Mouse (Mus musculus) natural killer cell, adult 2 months (primary cell): Measurements from ENCODE around the gene Zranb3.
"Not testable (repeated sequence)": the region's sequence is repeated elsewhere in the genome, so short reads cannot be mapped to it uniquely, and the experiment has no call there.

Experiments
- DNase-seq, 2 experiments: peaks; one replicate each; pipeline ENCODE4 v3.0.0; 2022; ENCODE audit warnings: low spot score in 2 of 2

Zranb3 gene

DNA sequence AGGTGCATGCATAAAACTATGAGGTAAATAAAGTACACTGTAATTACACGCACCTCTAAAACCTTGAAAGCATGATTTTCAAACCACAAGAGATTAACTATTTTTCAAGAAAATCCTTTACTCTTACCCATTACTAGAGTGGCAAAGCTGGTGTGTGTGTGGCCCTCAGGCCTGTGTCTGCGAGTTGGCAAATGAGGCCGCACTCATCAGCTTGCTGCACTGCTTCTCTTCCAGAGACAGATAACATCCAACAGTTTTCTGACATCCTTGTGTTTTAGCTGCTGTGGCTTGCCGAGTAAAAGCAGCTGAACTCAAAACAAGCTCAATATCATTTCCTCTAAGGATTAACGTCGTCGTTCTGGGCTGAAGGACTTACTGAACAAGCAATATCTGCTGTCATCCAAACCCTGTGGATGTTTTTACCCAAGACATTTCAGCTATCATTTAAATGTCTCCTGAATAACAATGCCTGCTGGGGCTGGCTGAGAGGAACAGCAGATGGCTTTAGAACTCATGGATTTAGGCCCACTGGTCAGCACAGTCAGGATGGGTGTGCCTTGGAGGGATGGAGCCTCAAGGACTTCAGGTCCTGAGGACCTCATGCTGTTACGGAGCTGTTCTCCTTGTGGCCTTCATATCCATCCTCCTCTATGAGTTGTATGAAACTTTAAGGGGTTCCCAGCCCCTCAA is 42.0 kb downstream of the Zranb3 start:
- no peak for DNase-seq

DNA sequence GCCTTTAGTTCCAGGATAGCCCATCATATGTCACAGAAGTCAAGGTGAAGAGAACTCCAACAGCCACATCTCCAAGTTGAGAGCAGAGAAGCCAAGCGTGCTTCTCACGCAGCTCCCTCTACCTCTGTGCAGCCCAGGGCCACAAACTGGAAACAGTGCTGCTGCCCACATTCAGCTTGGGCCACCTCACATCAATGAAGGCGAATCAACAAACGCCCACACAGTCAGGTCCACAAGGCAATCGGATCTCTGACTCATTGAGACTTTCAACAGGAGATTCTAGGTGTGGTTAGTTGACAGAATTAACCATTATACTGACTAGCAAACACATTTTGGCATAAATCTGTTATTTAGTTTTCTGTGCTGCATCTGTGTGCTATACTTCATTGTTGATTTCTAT is 44.2 kb downstream of the Zranb3 start:
- DNase-seq, result no peak

DNA sequence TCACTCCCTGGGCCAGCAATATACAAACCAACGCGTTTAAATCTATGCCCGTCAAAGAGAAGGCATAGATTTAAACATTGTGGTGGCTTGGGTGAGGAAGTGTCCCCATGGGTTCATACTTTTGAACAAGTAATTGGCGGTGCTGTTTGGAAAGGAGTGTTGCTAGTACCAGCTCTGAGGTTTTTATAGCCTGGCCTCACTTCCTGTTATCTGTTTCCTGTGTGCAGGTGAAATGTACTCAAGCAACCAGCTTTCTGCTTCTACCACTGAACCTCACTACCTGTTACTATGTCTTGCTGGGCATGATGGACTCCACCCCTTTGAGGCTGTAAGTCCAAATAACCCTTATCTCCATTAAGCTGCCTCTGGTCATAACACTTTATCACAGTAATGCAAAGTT is 45.6 kb downstream of the Zranb3 start:
- peak in 1 of 2 experiments; percentile 4 for DNase-seq

DNA sequence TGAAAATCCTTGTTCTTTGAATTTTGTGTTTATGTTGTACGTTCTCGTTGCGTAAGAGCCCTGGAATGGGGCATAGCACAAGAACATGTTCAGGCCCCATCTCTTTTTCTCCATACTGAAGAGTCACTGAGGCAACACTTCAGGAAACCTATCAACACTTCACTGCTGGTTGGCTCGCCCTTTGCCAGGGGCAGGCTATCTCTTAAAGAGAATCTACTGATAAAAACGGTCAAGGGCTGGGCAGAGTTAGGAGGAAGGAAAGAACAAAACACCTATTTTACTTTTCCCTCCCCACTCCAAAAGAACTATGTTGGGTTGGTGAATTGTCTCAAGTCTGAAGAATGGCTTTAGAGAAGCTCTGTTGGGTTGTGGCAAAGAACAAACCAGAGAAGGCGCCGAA is 55.9 kb downstream of the Zranb3 start:
- no peak for DNase-seq

DNA sequence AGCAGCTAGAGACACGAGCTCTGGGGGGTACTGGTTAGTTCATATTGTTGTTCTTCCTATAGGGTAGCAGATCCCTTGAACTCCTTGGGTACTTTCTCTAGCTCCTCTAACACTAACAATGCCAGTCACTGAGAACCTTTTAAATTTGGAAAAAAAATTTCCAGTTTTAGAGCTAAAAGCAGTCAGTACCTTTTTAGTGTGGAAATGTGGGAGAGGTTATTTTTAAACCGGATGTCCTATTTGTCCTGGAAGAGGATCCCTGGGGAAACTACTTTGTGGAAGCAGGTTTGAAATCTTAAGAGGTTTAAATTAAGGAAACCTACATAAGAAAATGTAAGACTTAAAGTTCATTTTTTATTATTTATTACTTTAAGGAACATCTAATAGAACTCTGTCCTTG is 56.4 kb downstream of the Zranb3 start:
- DNase-seq, result no peak

DNA sequence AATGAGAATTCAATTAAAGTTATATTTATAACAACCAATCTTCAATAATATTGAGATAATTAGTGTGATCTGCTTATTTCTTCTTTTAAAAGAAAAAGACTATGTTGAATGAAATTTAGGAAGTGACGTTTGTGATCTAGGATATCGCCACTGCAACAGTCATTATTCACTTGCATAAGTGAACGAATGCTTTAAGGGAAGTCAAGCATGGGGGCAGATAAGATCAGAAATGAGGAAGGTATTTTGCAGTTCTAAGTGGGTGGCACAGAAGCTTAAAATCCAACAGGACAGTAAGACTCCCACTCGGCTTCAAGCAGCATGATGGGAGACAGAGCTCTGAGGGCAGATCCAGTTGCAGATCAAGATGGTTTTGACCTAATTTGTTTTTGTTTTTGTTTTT is 58.7 kb downstream of the Zranb3 start:
- no peak for DNase-seq

DNA sequence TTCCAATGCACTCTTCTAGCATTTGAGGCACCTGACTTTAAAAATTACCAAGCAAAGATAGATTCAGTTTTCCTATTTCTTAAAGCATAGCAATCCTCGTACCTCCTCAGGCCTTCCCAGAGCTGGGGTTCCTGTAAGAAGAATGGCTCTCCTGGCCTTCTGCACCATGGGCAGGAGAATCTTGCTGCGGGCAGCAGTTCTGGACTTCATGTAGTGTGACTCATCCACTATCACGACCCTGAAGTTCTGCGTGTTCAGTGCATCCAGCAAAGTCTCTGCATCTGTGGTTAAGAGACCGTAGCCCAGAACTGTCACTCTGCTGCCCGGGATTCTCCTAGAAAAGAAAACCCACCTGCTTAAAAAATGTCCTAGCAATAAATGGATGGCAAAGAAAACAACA is 66.6 kb downstream of the Zranb3 start:
- DNase-seq, result no peak

DNA sequence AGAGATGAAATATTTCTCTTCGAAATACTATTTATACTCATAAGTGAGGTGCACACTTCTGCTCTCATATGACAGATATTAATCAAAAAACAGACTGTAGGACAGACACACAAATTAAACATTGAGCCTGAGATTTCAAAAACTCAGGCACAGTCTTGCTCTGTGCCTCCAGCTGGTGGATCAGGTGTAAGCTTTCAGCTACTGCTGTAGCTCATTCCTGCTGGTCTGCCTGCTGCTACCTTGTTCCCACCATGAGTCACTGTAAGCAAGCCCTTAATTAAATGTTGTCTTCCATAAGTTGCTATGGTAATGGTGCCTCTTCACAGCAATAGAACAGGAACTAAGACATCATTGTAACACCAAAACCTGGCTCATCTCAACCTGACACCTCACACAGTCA is 70.7 kb downstream of the Zranb3 start:
- no peak for DNase-seq

DNA sequence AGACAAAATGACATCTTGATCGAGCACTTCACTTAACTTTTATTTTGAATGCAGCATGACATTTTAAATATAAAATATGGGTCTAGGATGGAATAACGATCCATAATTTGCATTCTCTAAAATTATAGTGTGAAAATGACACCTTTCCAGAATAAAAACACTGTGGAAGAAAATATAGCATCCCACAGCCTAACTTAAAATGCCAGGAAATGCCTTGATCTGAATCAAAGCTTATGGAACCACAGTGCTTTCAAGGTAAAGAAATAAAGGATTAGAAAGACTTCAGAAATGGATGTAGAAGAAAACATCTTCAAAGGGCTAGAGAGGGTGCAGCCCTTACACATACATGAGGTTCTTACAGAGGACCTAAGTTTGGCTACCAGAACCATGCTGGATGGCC is 71.3 kb downstream of the Zranb3 start:
- DNase-seq, result no peak

DNA sequence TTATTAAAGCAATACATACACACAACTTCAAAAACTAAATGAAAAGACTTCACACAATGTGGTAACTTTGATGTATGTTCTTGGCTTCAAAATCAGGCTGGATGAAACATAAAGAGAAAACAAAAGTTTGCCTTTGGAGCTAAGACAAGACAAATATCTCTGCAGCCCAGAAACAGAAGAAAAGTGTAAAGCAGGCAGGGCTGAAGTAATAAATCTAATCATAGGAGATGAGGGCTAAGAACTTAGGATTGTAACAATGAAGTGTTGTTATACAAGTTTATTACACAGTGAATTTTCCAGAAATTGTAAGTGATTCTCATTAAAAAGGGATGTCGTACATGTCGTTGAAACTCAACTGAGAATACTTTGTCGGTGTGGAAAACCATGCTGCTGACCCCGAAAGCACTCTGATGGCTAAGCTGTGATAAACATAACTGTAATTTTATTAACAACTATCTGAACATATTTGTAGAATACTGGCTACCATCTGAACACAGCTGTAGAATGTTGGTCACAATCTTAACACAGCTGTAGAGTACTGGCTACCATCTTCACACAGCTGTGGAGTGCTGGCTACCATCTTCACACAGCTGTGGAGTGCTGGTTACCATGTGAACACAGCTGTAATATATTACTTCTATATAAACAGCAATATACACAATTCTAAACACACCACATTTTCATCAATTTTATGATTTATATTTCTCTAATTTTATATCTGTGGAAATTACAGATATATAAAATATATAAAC is 78.3 kb downstream of the Zranb3 start:
- DNase-seq, result no peak

DNA sequence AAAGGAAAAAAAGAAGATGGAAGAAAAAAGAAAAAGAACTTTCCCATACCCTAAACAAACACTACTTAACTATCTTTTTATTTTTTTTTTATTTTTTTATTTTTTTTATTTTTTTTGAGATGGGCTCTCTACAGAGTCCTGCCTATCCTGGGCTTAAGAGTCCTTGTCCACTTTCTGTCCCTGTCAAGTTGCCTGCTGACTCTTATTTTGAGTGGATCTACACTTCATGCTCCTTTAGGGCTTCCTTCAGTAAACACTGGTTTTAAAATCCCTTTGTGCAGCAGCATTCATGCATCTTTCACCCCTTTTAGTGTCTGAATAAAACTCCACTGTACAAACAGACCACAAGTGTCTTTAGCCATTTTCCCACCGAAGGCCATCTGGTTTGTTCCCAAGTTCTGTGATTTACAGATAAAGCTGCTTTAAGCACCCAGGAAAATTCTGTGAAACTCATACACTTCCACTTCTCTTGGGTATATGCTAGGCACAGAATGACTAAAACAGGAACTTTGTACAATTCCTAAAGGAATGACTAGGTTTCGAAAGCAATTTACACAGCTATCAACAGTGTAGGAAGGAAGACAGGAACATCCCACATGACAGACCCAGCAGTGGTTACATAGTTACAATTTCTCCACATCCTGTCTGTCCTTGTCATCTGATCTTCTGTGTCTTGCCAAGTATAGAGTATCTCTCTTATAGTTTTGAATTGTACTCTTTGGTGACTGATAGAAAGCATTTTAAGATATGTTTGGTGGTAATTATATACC is 82.7 kb downstream of the Zranb3 start:
- DNase-seq, result no peak

DNA sequence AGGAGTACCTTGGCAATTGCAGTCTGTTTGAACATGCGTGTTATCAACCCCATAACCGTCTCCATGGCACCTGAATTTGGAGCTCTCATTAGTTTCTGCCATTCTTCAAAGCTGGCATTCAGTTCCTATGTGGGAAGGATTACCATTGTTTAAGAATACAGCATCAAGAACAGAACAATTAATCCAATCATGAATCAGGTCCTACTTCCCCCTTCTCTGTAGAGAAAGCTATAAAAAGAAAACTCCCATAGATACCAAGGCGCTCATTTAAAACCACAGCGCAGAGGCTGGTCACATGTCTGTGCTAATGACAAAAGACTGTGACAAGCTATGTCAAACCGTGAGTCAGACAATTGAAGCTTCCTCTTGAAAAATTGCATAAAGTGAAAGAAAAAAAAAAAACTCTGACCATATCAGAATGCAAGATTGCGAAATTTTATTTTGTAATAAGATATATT is 86.8 kb downstream of the Zranb3 start:
- peak in 1 of 2 experiments; percentile 15 for DNase-seq

DNA sequence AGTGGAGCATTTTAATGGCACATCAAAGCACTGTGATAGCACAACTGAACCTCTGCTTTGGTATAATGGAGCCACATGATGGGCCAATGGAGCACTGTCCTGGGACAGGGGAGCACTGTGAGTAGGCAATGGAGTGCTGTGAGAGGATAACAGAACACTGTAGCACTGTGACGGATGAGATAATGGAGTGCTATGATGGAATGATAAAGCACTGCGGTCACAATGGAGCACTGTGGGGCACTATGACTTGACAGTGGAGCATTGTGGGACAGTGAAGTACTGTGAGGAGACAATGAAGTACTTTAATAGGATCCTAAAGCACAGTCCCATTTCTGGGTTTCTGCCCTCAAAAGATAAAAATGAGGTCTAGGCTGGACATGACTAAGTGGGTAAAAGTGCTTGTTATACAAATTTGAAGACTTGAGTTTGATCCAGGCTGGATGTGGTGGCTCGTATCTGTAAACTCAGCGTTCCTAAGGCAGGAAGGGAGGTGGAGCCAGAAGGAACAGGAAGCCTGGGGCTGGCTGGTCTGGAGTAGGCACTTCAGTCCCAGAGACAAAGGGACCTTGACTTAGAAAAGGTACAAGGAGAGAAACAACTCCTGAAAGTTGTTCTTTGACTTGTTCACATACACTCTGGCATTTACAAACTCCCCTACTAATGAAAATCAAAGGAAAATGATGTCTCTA is 89.0 kb downstream of the Zranb3 start:
- no peak for DNase-seq

DNA sequence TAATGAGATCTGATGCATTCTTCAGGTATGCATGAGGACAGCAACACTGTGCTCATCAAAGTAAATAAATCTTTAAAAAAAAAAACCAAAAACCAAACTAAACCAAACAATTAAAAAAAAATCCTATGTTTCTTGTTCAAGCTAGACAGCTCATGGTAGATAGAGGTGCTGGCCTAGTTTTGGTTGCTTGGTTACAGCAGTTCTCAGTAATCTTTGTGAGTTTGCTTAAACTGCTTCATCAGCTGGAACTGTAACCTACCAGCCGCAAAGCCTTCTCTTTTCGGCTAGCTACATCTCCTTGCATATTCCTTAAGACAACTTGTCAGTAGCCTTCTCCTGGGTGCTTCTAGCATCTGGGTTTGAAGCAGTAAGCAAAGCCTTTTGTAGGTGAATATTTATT is 93.1 kb downstream of the Zranb3 start:
- DNase-seq, result no peak

DNA sequence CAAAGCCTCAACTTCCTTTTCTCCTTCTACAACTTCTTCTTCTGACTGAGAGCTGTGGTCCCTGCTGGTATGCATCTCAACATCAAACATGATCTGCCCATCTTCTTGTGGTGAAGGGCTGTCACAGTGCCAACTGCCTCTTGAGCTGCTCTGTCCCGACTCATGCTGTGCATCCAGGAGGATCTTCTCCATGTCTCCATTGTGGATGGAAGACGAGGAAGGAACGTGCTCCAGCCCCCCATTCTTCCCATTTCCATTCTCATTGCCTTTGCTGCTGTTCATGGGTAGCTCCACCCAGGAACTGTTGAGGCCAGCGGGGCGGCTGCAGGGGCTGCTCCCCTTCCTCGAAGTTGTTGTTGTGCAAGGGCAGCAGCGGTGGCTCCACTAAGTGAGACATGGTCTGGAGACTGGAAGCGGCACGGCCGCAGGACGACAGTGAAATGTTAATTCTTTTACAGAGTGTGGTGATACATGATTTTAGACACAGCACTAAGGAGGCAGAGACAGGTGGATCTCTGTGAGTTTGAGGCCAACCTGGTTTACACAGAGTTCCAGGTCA is 96.7 kb downstream of the Zranb3 start:
- DNase-seq, result not testable (repeated sequence)

DNA sequence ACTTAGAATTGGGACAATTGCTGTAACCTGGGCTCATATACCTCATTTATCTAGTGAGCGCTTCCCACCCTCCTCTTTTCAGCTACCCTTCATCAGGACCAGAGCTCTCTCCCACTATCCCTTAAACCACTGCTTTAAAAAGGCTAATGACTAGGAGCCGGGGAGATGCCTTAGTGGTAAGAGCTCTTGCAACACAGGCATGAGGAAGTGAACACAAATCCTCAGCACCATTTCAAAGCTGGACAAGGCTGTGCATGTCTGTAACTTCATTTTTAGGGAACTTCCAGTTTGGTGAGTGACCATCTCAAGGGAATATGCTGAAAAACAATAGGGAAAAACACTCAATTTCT is 98.5 kb downstream of the Zranb3 start:
- DNase-seq, result no peak

DNA sequence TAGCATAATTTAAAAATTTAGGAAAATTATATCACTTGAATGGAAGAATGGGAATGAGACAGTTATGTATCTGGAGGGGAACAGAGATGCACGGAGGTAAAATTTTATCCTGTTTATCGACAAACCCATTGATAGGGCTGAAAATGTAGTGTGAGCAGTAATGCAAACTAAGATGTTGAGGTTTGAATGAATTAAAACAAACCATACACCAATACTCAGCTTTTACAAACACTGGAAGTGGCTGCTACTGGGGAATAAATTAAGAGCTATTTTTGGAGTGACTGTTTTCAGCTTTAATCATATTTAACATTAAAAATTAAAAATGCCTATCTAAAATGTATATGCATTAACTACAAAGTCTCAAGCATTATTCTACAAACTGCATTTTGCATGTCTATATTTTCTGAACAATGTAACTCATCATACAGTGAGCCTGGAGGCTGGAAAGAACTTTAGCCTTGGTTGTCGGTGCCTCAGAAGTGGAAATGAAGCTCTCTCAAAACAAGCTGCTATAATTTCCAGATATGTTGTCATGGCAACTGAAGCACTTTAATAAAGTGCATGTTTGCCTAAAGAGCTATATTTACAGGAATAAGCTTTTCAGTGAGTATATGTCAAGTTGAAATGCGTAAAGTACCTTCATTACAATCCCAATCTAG is 99.0 kb downstream of the Zranb3 start:
- no peak for DNase-seq

DNA sequence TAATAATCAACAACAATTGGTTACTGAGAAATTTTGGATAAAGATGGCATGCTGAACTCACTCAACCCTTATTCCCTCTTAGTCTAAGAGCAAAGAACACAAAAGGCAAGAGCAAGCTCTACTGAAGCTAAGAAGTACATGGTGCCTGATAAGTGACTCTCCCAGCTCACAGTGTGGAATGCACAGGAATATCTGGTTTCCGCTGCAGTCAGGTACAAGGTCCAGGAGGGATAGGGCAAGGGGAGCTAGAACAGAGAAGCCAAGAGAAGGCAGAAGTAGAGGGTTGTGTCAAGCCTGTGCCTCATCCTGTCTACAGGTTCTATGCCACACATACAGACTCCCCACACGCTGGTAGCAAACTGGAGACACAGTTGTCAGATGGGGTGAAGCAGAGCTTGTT is 100.7 kb downstream of the Zranb3 start:
- no peak for DNase-seq

DNA sequence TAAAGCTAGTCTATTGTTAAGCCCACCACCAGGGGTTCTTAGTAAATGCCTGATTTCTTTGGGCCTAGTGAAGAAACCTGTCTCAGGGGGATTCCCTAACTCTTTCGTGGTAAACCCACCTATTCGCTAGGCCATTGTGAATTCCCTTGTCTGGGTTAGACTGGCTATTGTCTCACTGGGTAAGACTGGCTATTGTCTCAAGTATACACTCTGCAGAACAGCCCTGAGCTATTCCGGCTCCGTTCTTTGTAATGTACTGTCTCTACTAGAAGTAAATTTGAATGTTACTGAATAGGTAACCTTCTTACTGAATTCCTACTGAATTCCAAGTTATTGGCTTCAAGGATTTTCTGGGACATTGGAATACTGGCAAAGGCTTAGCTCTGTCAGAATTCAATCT is 101.9 kb downstream of the Zranb3 start:
- not testable (repeated sequence) for DNase-seq

DNA sequence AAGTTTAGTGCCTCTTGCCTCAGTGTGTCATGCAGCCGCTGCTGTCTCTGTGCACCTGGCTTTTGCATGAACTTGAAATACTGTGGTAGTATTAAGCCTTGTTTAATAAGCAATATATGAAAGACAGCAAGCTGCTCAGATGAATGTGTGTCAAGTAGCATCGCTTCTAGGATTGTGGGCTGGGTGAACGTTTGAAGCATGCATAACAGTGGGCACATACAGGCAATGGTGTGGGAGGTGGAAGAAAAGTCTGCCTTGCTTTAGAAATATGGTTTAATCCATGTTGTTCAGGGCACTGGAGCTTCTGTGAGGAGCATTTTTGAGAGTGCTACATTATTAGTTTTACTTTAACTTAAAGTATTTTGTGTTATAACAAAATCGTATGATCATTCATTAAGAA is 109.0 kb downstream of the Zranb3 start:
- DNase-seq, result no peak
